Mouse (Mus musculus) cerebellum, adult 9-10 months (tissue): ENCODE results near the gene Snrnp48.

Experiments used
- DNase-seq: peaks from one replicate; pipeline ENCODE4 v3.0.0; 2022

Gene Snrnp48

GRCm38 (mm10) chr13:38204702-38205482, at the start of gene Snrnp48:
Snrnp48 (plus strand) TSS chr13:38204938.
- peak; percentile 82 for DNase-seq

GRCm38 (mm10) chr13:38155523-38155922, 49.2 kb upstream of the Snrnp48 start:
- no peak for DNase-seq

- DNase-seq = no peak
These were observed 47.1 kb upstream of the Snrnp48 start for GRCm38 (mm10) chr13:38157635-38158034.

- DNase-seq = no peak
These were observed 42.7 kb upstream of the Snrnp48 start for GRCm38 (mm10) chr13:38162002-38162401.

- no peak for DNase-seq
These were observed 42.1 kb upstream of the Snrnp48 start for GRCm38 (mm10) chr13:38162668-38163067.

GRCm38 (mm10) chr13:38164932-38165331, 39.8 kb upstream of the Snrnp48 start:
- DNase-seq = peak; percentile 34

GRCm38 (mm10) chr13:38167056-38167455, 37.7 kb upstream of the Snrnp48 start:
- DNase-seq = no peak

GRCm38 (mm10) chr13:38170707-38171144, 34.0 kb upstream of the Snrnp48 start:
- DNase-seq = no peak

GRCm38 (mm10) chr13:38193406-38193805, 11.3 kb upstream of the Snrnp48 start:
- no peak for DNase-seq

- DNase-seq = no peak
These were observed 3.3 kb upstream of the Snrnp48 start for GRCm38 (mm10) chr13:38201413-38201812.

GRCm38 (mm10) chr13:38204171-38204570, 567 bp upstream of the Snrnp48 start:
- DNase-seq = peak; percentile 3

- DNase-seq = no peak
These were observed 6.4 kb downstream of the Snrnp48 start for GRCm38 (mm10) chr13:38211122-38211521.

- no peak for DNase-seq
These were observed 13.9 kb downstream of the Snrnp48 start for GRCm38 (mm10) chr13:38218686-38219085.

- no peak for DNase-seq
These were observed 15.6 kb downstream of the Snrnp48 start for GRCm38 (mm10) chr13:38220331-38220730.

GRCm38 (mm10) chr13:38230177-38230821, 25.6 kb downstream of the Snrnp48 start:
- no peak for DNase-seq

GRCm38 (mm10) chr13:38232411-38232810, 27.7 kb downstream of the Snrnp48 start:
- DNase-seq = no peak

- no peak for DNase-seq
These were observed 28.3 kb downstream of the Snrnp48 start for GRCm38 (mm10) chr13:38232856-38233625.

- no peak for DNase-seq
These were observed 29.9 kb downstream of the Snrnp48 start for GRCm38 (mm10) chr13:38234651-38235050.

GRCm38 (mm10) chr13:38235370-38235769, 30.6 kb downstream of the Snrnp48 start:
- no peak for DNase-seq

- DNase-seq = no peak
These were observed 43.4 kb downstream of the Snrnp48 start for GRCm38 (mm10) chr13:38248151-38248550.

- DNase-seq = no peak
These were observed 46.5 kb downstream of the Snrnp48 start for GRCm38 (mm10) chr13:38251226-38251625.

GRCm38 (mm10) chr13:38253696-38254095, 49.0 kb downstream of the Snrnp48 start:
- no peak for DNase-seq

GRCm38 (mm10) chr13:38258901-38259300, 54.2 kb downstream of the Snrnp48 start:
- DNase-seq = no peak
